In the genomic region with DNA sequence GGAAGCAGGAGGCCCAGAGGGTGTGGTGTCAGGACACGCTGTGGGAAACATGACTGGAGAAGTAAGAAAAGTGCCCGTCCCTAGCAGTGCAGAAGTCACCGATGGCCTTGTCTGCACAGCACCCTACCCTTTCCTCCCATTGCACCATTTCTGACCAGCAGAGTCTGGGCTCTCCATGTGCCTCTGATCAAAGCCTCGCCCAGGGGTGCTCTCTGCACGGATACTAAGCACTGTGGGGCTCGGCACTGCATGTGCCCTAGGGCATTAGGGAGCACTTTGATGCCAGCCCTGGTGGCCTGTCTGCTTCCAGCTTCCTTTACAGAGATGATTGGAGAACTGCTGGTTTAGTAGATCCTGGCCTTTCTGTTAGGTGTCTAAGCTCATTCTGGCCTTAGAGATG, we compare ENCODE assay signal across 12 mouse cellular contexts. TPM values are rescaled to one million over a fixed set of nuclear protein-coding genes. Genes with fewer than 3 reads are reported as not detected.
DNase-seq lines count a peak whose midpoint lies in the region; ATAC-seq and TF ChIP-seq lines count a peak whose summit lies in the region.
"Had no signal": no experiment of that assay in that cellular context is flagged by ENCODE, and none has a peak within 500 bp of the region (broad histone marks: within the 10 kb centered on the region; RNA-seq: fewer than 3 reads in every experiment).

No protein-coding gene starts in this region.

- TF ChIP-seq POLR2A in testis, adult 2 months (IDR thresholded peaks at IDR 0.05; ENCODE audit: control insufficient read depth, low read depth, low read length): no peak

- peaks cover 16% of the 10 kb centered on the region for H3K4me1 ChIP-seq in hindbrain, embryonic 13.5 days (replicated peaks)
- peaks cover 14% of the 10 kb centered on the region for H3K4me1 ChIP-seq in hindbrain, embryonic 10.5 days (replicated peaks)
- no peaks in the 10 kb centered on the region; the same call in 1 of the 2 replicates for H3K4me1 ChIP-seq in testis, adult 2 months (ENCODE audit: control insufficient read depth, insufficient read depth, low read length)
- peaks cover 33% of the 10 kb centered on the region for H3K4me1 ChIP-seq in liver, embryonic 16.5 days (ENCODE audit: control insufficient read depth, low read depth, low read length)

- peak overlapping the region; percentile 53; the same call in 1 of the 2 replicates for H3K9ac ChIP-seq in hindbrain, embryonic 13.5 days
- H3K9ac ChIP-seq in liver, embryonic 16.5 days (ENCODE audit: low read depth, low read length): no peak overlapping the region

- TF ChIP-seq CTCF in testis, adult 2 months (IDR thresholded peaks at IDR 0.05; ENCODE audit: control insufficient read depth, insufficient read depth, insufficient replicate concordance, low read depth, low read length): no peak

- intact Hi-C loops in gastrocnemius, postnatal 14 days (cut with DNase I; ENCODE audit: low total_unique reads): no loop called here

- H3K36me3 ChIP-seq in hindbrain, embryonic 13.5 days: no peaks in the 10 kb centered on the region
- peaks cover 35% of the 10 kb centered on the region for H3K36me3 ChIP-seq in hindbrain, embryonic 10.5 days
- no peaks in the 10 kb centered on the region for H3K36me3 ChIP-seq in testis, adult 2 months (ENCODE audit: control insufficient read depth, insufficient read depth, low read length)
- no peaks in the 10 kb centered on the region for H3K36me3 ChIP-seq in liver, embryonic 16.5 days (ENCODE audit: control insufficient read depth, insufficient read depth)

- H3K27me3 ChIP-seq in hindbrain, embryonic 13.5 days: no peaks in the 10 kb centered on the region
- H3K27me3 ChIP-seq in hindbrain, embryonic 10.5 days (ENCODE audit: insufficient read depth, poor library complexity, severe bottlenecking): no peaks in the 10 kb centered on the region
- H3K27me3 ChIP-seq in testis, adult 2 months (ENCODE audit: control insufficient read depth, insufficient read depth, low read length): no peaks in the 10 kb centered on the region
- no peaks in the 10 kb centered on the region for H3K27me3 ChIP-seq in liver, embryonic 16.5 days (ENCODE audit: control insufficient read depth, insufficient read depth, low read depth, low read length)

- no peak for DNase-seq in hindbrain, embryonic 10.5 days (ENCODE audit: low spot score)
- no peak for DNase-seq in testis, postnatal 10 days (ENCODE audit: low spot score)
- DNase-seq in embryo, embryonic 10.5 days (ENCODE audit: low spot score): no peak
- DNase-seq in gastrocnemius, postnatal 14 days: no peak
- DNase-seq: layer of hippocampus, postnatal 36 days; right cerebral cortex, postnatal 14 days had no signal

- no peak for ATAC-seq in hindbrain, embryonic 13.5 days (ENCODE audit: low FRiP score)
- ATAC-seq in liver, embryonic 16.5 days (ENCODE audit: low read depth): no peak
- ATAC-seq: activated CD4-positive, CD25-positive, alpha-beta regulatory T cell, adult 4 months; inflammation-experienced regulatory T-cells, adult 6 months; lung, postnatal 0 days had no signal

- no peaks in the 10 kb centered on the region for H3K9me3 ChIP-seq in hindbrain, embryonic 13.5 days
- no peaks in the 10 kb centered on the region for H3K9me3 ChIP-seq in hindbrain, embryonic 10.5 days
- H3K9me3 ChIP-seq in liver, embryonic 16.5 days (replicated peaks; ENCODE audit: control insufficient read depth, low read length): no peaks in the 10 kb centered on the region

- H3K4me3 ChIP-seq in hindbrain, embryonic 13.5 days: no peak overlapping the region
- no peak overlapping the region for H3K4me3 ChIP-seq in hindbrain, embryonic 10.5 days
- no peak overlapping the region for H3K4me3 ChIP-seq in testis, adult 2 months (ENCODE audit: control insufficient read depth, low read depth, low read length)
- H3K4me3 ChIP-seq in liver, embryonic 16.5 days (ENCODE audit: low read depth, low read length): no peak overlapping the region

- no peak overlapping the region for H3K27ac ChIP-seq in hindbrain, embryonic 13.5 days
- H3K27ac ChIP-seq in hindbrain, embryonic 10.5 days: no peak overlapping the region
- H3K27ac ChIP-seq in testis, adult 2 months (ENCODE audit: control insufficient read depth, insufficient read depth, low read depth, low read length): 0 out of 2 replicates have a peak overlapping the region, but pooled peaks have one; percentile 2
- H3K27ac ChIP-seq in liver, embryonic 16.5 days (ENCODE audit: low read length): peak overlapping the region; percentile 23; the same call in 1 of the 2 replicates

- 88% methylated on average over 6 of the region's 6 CpGs for WGBS in hindbrain, embryonic 13.5 days
- WGBS in hindbrain, embryonic 10.5 days: 90% methylated on average over 6 of the region's 6 CpGs
- 54% methylated on average over 6 of the region's 6 CpGs for WGBS in liver, embryonic 16.5 days (ENCODE audit: insufficient replicate concordance)

- no peak overlapping the region for H3K4me2 ChIP-seq in hindbrain, embryonic 13.5 days
- no peak overlapping the region for H3K4me2 ChIP-seq in liver, embryonic 16.5 days (ENCODE audit: low read depth, low read length)

RNA-seq across cellular contexts. Expression of a gene that starts 37.2 kb away (rescaled TPM):
- 2.8 and 3.2 TPM in 2 replicates for polyA plus RNA-seq in hindbrain, embryonic 13.5 days (2015; fragmentation: Nextera tagmentation; extraction: Ambion mirVana)
- 7.2 and 8.1 TPM in 2 replicates for polyA plus RNA-seq in hindbrain, embryonic 10.5 days (2016; fragmentation: Nextera tagmentation; extraction: Ambion mirVana)
- 2.9 and 4.8 TPM in 2 replicates for polyA plus RNA-seq in testis, adult 2 months (2012; rRNA removed)
- polyA plus RNA-seq in liver, embryonic 16.5 days (2015; fragmentation: Nextera tagmentation; extraction: Ambion mirVana): 3.4 and 3.5 TPM in 2 replicates
- total RNA-seq in gastrocnemius, postnatal 14 days (2021): 1 to 10 TPM in 1 of 2 experiments, under 1 TPM in 1; 0.91 to 1.5 TPM

RNA-seq across cellular contexts. Expression of a gene that starts 54.7 kb away (rescaled TPM):
- polyA plus RNA-seq in hindbrain, embryonic 13.5 days (2015; fragmentation: Nextera tagmentation; extraction: Ambion mirVana): 110 and 119 TPM in 2 replicates
- polyA plus RNA-seq in hindbrain, embryonic 10.5 days (2016; fragmentation: Nextera tagmentation; extraction: Ambion mirVana): 158 and 185 TPM in 2 replicates
- polyA plus RNA-seq in testis, adult 2 months (2012; rRNA removed): 319 and 325 TPM in 2 replicates
- polyA plus RNA-seq in liver, embryonic 16.5 days (2015; fragmentation: Nextera tagmentation; extraction: Ambion mirVana): 83.1 and 86.6 TPM in 2 replicates
- total RNA-seq in gastrocnemius, postnatal 14 days (2021): 10 to 100 TPM; 78.2 to 85.3 TPM

Comparison
In these comparisons a context has a peak if more than half of its experiments do, and no peak if none do; other contexts are left out.
1. H3K27ac ChIP-seq: peak in testis, adult 2 months (single experiment) and liver, embryonic 16.5 days (single experiment); none in hindbrain, embryonic 13.5 days (single experiment) and hindbrain, embryonic 10.5 days (single experiment).